ENCODE assay signal across 22 mouse cellular contexts in genomic region chr5:122928293-122928692, GRCm38 (mm10).
DNase-seq lines count a peak whose midpoint lies in the region; ATAC-seq and TF ChIP-seq lines count a peak whose summit lies in the region.
"Had no signal": no experiment of that assay in that cellular context is flagged by ENCODE, and none has a peak within 500 bp of the region (broad histone marks: within the 10 kb centered on the region; RNA-seq: fewer than 3 reads in every experiment).

No protein-coding gene starts in this region.

- no peak overlapping the region for H3K4me2 ChIP-seq in intestine, embryonic 15.5 days (replicated peaks)
- H3K4me2 ChIP-seq in intestine, postnatal 0 days (replicated peaks; ENCODE audit: low read depth): no peak overlapping the region
- no peak overlapping the region for H3K4me2 ChIP-seq in lung, postnatal 0 days (replicated peaks; ENCODE audit: low read depth, low read length)
- H3K4me2 ChIP-seq: forebrain, embryonic 12.5 days; hindbrain, embryonic 15.5 days; kidney, embryonic 15.5 days; limb, embryonic 13.5 days; liver, embryonic 12.5 days; midbrain, embryonic 15.5 days; neural tube, embryonic 13.5 days had no signal

- no peak overlapping the region for H3K4me3 ChIP-seq in intestine, embryonic 15.5 days (replicated peaks)
- no peak overlapping the region for H3K4me3 ChIP-seq in intestine, postnatal 0 days (ENCODE audit: low read depth, low read length)
- no peak overlapping the region for H3K4me3 ChIP-seq in lung, postnatal 0 days (ENCODE audit: low read depth, low read length)
- H3K4me3 ChIP-seq: forebrain, embryonic 12.5 days; heart, embryonic 10.5 days; hindbrain, embryonic 15.5 days; kidney, embryonic 15.5 days; limb, embryonic 13.5 days; liver, embryonic 12.5 days; midbrain, embryonic 15.5 days; neural tube, embryonic 13.5 days had no signal

- peak; percentile 52; the same call in 1 of the 2 replicates for ATAC-seq in intestine, embryonic 15.5 days
- ATAC-seq in intestine, postnatal 0 days: no peak
- peak; percentile 56 for ATAC-seq in lung, postnatal 0 days
- no peak for ATAC-seq in megakaryocyte, adult 5-6 weeks (ENCODE audit: poor library complexity, severe bottlenecking)
- ATAC-seq: CD4-positive, CD25-positive, alpha-beta regulatory T cell, adult 4 months; liver, embryonic 12.5 days; midbrain, embryonic 15.5 days had no signal

- peak; percentile 22 for DNase-seq in urinary bladder, postnatal 14 days (ENCODE audit: low spot score)
- no peak for DNase-seq in urinary bladder, postnatal 10 days (ENCODE audit: low spot score)
- peak; percentile 80 for DNase-seq in lung, postnatal 0 days (ENCODE audit: low spot score)
- peak; percentile 50 for DNase-seq in yolk sac, embryonic 10.5 days (ENCODE audit: low spot score)
- DNase-seq in left cerebral cortex, adult 9 months (ENCODE audit: low spot score in 2 of 2): no peak
- DNase-seq: adrenal gland, postnatal 36 days; cerebellum, adult 9-10 months; retina, postnatal 1 day; right cerebral cortex, postnatal 4 days; thymus, postnatal 14 days had no signal

- H3K9ac ChIP-seq in intestine, embryonic 15.5 days: no peak overlapping the region
- H3K9ac ChIP-seq in intestine, postnatal 0 days (ENCODE audit: low read depth, low read length): no peak overlapping the region
- no peak overlapping the region for H3K9ac ChIP-seq in lung, postnatal 0 days (replicated peaks; ENCODE audit: low read depth)
- H3K9ac ChIP-seq: forebrain, embryonic 12.5 days; hindbrain, embryonic 15.5 days; kidney, embryonic 15.5 days; limb, embryonic 13.5 days; liver, embryonic 12.5 days; midbrain, embryonic 15.5 days; neural tube, embryonic 13.5 days had no signal

- H3K27ac ChIP-seq in intestine, embryonic 15.5 days: no peak overlapping the region
- H3K27ac ChIP-seq in intestine, postnatal 0 days (ENCODE audit: low read depth, low read length): no peak overlapping the region
- peak overlapping the region; percentile 16 for H3K27ac ChIP-seq in lung, postnatal 0 days (ENCODE audit: low read length)
- H3K27ac ChIP-seq: forebrain, embryonic 12.5 days; heart, embryonic 10.5 days; hindbrain, embryonic 15.5 days; limb, embryonic 13.5 days; liver, embryonic 12.5 days; midbrain, embryonic 15.5 days; neural tube, embryonic 13.5 days had no signal

- H3K9me3 ChIP-seq in intestine, embryonic 15.5 days: no peaks in the 10 kb centered on the region
- no peaks in the 10 kb centered on the region for H3K9me3 ChIP-seq in intestine, postnatal 0 days (ENCODE audit: control insufficient read depth)
- no peaks in the 10 kb centered on the region for H3K9me3 ChIP-seq in lung, postnatal 0 days (ENCODE audit: low read length)
- H3K9me3 ChIP-seq: forebrain, embryonic 12.5 days; heart, embryonic 10.5 days; hindbrain, embryonic 15.5 days; kidney, embryonic 15.5 days; limb, embryonic 13.5 days; liver, embryonic 12.5 days; midbrain, embryonic 15.5 days; neural tube, embryonic 13.5 days had no signal

- no peaks in the 10 kb centered on the region for H3K27me3 ChIP-seq in intestine, embryonic 15.5 days (replicated peaks)
- no peaks in the 10 kb centered on the region for H3K27me3 ChIP-seq in intestine, postnatal 0 days (replicated peaks; ENCODE audit: control insufficient read depth, insufficient read depth, low read length)
- no peaks in the 10 kb centered on the region for H3K27me3 ChIP-seq in lung, postnatal 0 days (replicated peaks; ENCODE audit: insufficient read depth, low read length)
- H3K27me3 ChIP-seq: forebrain, embryonic 12.5 days; hindbrain, embryonic 15.5 days; kidney, embryonic 15.5 days; limb, embryonic 13.5 days; liver, embryonic 12.5 days; midbrain, embryonic 15.5 days; neural tube, embryonic 13.5 days had no signal

- no peak for TF ChIP-seq CTCF in intestine, postnatal 0 days (IDR thresholded peaks at IDR 0.05; ENCODE audit: low read depth)
- no peak for TF ChIP-seq CTCF in lung, postnatal 0 days (IDR thresholded peaks at IDR 0.05)

- WGBS in intestine, embryonic 15.5 days: 72% methylated on average over 3 of the region's 3 CpGs
- WGBS in intestine, postnatal 0 days: 61% methylated on average over 3 of the region's 3 CpGs
- 44% methylated on average over 3 of the region's 3 CpGs for WGBS in lung, postnatal 0 days

- H3K36me3 ChIP-seq in intestine, embryonic 15.5 days: no peaks in the 10 kb centered on the region
- H3K36me3 ChIP-seq in intestine, postnatal 0 days (ENCODE audit: control insufficient read depth, insufficient read depth): peaks cover 8% of the 10 kb centered on the region; the same call in 1 of the 2 replicates
- H3K36me3 ChIP-seq in lung, postnatal 0 days (ENCODE audit: insufficient read depth, low read length): no peaks in the 10 kb centered on the region

- TF ChIP-seq EP300 in lung, postnatal 0 days (IDR thresholded peaks at IDR 0.05): no peak

- peaks cover 8% of the 10 kb centered on the region for H3K4me1 ChIP-seq in intestine, embryonic 15.5 days (replicated peaks)
- no peaks in the 10 kb centered on the region; the same call in 1 of the 2 replicates for H3K4me1 ChIP-seq in intestine, postnatal 0 days (replicated peaks; ENCODE audit: control insufficient read depth, insufficient read depth, low read length)
- H3K4me1 ChIP-seq in lung, postnatal 0 days (ENCODE audit: insufficient read depth, low read depth, low read length): peaks cover 4% of the 10 kb centered on the region; the same call in 1 of the 2 replicates
- H3K4me1 ChIP-seq: forebrain, embryonic 12.5 days; midbrain, embryonic 15.5 days had no signal

Comparison
In these comparisons a context has a peak if more than half of its experiments do, and no peak if none do; other contexts are left out.
1. ATAC-seq: peak in intestine, embryonic 15.5 days (single experiment) and lung, postnatal 0 days (single experiment); none in intestine, postnatal 0 days (single experiment) and megakaryocyte, adult 5-6 weeks (single experiment).
2. DNase-seq: peak in urinary bladder, postnatal 14 days (single experiment), lung, postnatal 0 days (single experiment) and yolk sac, embryonic 10.5 days (single experiment); none in urinary bladder, postnatal 10 days (single experiment) and left cerebral cortex, adult 9 months (0 of 2).